Mouse (Mus musculus) cortical plate, adult 2 months (tissue): ENCODE measurements around the gene Ubqln4. TPM values are rescaled to one million over a fixed set of nuclear protein-coding genes. Genes with fewer than 3 reads are reported as not detected.

Experiments used
- H3K27ac ChIP-seq: fragments of 200-500 bp; 2 replicates; pipeline ENCODE4 v1.5.1; 2012; ENCODE audit warnings: low read length, control low read depth, inconsistent platforms; ENCODE audit not compliant: insufficient read depth
- H3K4me1 ChIP-seq: fragments of 200-500 bp; 2 replicates; pipeline ENCODE4 v1.6.1; 2011; ENCODE audit warnings: low read length; ENCODE audit not compliant: control insufficient read depth, insufficient read depth
- H3K4me3 ChIP-seq: fragments of 200-500 bp; 2 replicates; pipeline ENCODE4 v1.5.1; 2011; ENCODE audit warnings: mild to moderate bottlenecking, low read length, control low read depth; ENCODE audit not compliant: insufficient read depth
- CTCF ChIP-seq: fragments of 200-500 bp; IDR thresholded peaks from 2 replicates; pipeline ENCODE4 v1.5.1; 2011; ENCODE audit warnings: mild to moderate bottlenecking, control low read depth, low read length; ENCODE audit not compliant: insufficient read depth; ENCODE audit errors: extremely low read depth
- POLR2A ChIP-seq: fragments of 200-500 bp; IDR thresholded peaks from 2 replicates; pipeline ENCODE4 v1.6.1; 2011; ENCODE audit warnings: mild to moderate bottlenecking, low read length, control low read depth; ENCODE audit not compliant: insufficient read depth; ENCODE audit errors: extremely low read depth
- polyA plus RNA-seq: library from polyadenylated mRNA; depleted of rRNA; stranded (reverse); fragments of >200 nt; gene quantifications from 2 replicates; pipeline ENCODE4 v1.2.3, GENCODE M21; 2012

The Ubqln4 gene
- polyA plus RNA-seq, 1 experiment: 103 TPM

- H3K27ac ChIP-seq: no peak overlapping the region
- H3K4me3 ChIP-seq: no peak overlapping the region
- no peak for TF ChIP-seq CTCF
- TF ChIP-seq POLR2A: no peak
- peaks cover 1% of the 10 kb centered on the region; the same call in 1 of the 2 replicates for H3K4me1 ChIP-seq
Observed at GRCm38 (mm10) chr3:88563442-88563841, 9.9 kb downstream of the Ubqln4 start.

- Histone ChIP-seq H3K4me1 (peaks cover 1% of the 10 kb centered on the region; the same call in 1 of the 2 replicates), H3K27ac (no peak overlapping the region), H3K4me3 (no peak overlapping the region)
- TF ChIP-seq CTCF (no peak), POLR2A (no peak)
Observed at GRCm38 (mm10) chr3:88563966-88564365, 10.4 kb downstream of the Ubqln4 start.

- no peak overlapping the region for H3K27ac ChIP-seq
- TF ChIP-seq POLR2A (no peak), CTCF (no peak)
- H3K4me3 ChIP-seq: no peak overlapping the region
- peaks cover 1% of the 10 kb centered on the region; the same call in 1 of the 2 replicates for H3K4me1 ChIP-seq
Observed at GRCm38 (mm10) chr3:88566116-88566515, 12.6 kb downstream of the Ubqln4 start.

GRCm38 (mm10) chr3:88566536-88567061 lies 13.0 kb downstream of the Ubqln4 start:
- TF ChIP-seq CTCF (no peak), POLR2A (no peak)
- Histone ChIP-seq H3K4me1 (peaks cover 1% of the 10 kb centered on the region; the same call in 1 of the 2 replicates), H3K4me3 (no peak overlapping the region), H3K27ac (no peak overlapping the region)

- Histone ChIP-seq H3K4me1 (peaks cover 1% of the 10 kb centered on the region; the same call in 1 of the 2 replicates), H3K4me3 (no peak overlapping the region), H3K27ac (no peak overlapping the region)
- TF ChIP-seq POLR2A: no peak
- no peak for TF ChIP-seq CTCF
Observed at GRCm38 (mm10) chr3:88567892-88568291, 14.3 kb downstream of the Ubqln4 start.

GRCm38 (mm10) chr3:88568615-88569014 lies 15.1 kb downstream of the Ubqln4 start:
- Histone ChIP-seq H3K4me1 (peaks cover 1% of the 10 kb centered on the region; the same call in 1 of the 2 replicates), H3K27ac (no peak overlapping the region), H3K4me3 (no peak overlapping the region)
- TF ChIP-seq POLR2A (no peak), CTCF (no peak)

GRCm38 (mm10) chr3:88569093-88569492 lies 15.5 kb downstream of the Ubqln4 start:
- no peak overlapping the region for H3K27ac ChIP-seq
- peaks cover 1% of the 10 kb centered on the region; the same call in 1 of the 2 replicates for H3K4me1 ChIP-seq
- H3K4me3 ChIP-seq: no peak overlapping the region
- no peak for TF ChIP-seq POLR2A
- no peak for TF ChIP-seq CTCF

- TF ChIP-seq CTCF: no peak
- TF ChIP-seq POLR2A: no peak
- H3K27ac ChIP-seq: no peak overlapping the region
- no peak overlapping the region for H3K4me3 ChIP-seq
- peaks cover 1% of the 10 kb centered on the region; the same call in 1 of the 2 replicates for H3K4me1 ChIP-seq
Observed at GRCm38 (mm10) chr3:88569694-88570093, 16.1 kb downstream of the Ubqln4 start.

GRCm38 (mm10) chr3:88570341-88570740 lies 16.8 kb downstream of the Ubqln4 start:
- TF ChIP-seq CTCF (no peak), POLR2A (no peak)
- Histone ChIP-seq H3K4me3 (no peak overlapping the region), H3K27ac (no peak overlapping the region), H3K4me1 (peaks cover 1% of the 10 kb centered on the region; the same call in 1 of the 2 replicates)

GRCm38 (mm10) chr3:88571856-88572255 lies 18.3 kb downstream of the Ubqln4 start:
- H3K27ac ChIP-seq: no peak overlapping the region
- no peak for TF ChIP-seq POLR2A
- TF ChIP-seq CTCF: no peak
- no peak overlapping the region for H3K4me3 ChIP-seq
- no peaks in the 10 kb centered on the region for H3K4me1 ChIP-seq
